Mouse (Mus musculus): ENCODE data around the gene H2-Q10.

- TF ChIP-seq POLR2A (IDR thresholded peaks at IDR 0.05; ENCODE audit: control insufficient read depth, low read depth, low read length) (no peak), CTCF (IDR thresholded peaks at IDR 0.05; ENCODE audit: control insufficient read depth, insufficient read depth, insufficient replicate concordance, low read depth, low read length) (no peak)
These were observed at the start of gene H2-Q10 for GRCm38 (mm10) chr17:35469842-35470751.
